Mouse (Mus musculus) lung, embryonic 16.5 days (tissue): ENCODE data around the gene Xpc. TPM values are rescaled to one million over a fixed set of nuclear protein-coding genes. Genes with fewer than 3 reads are reported as not detected.

Experiments used
- ATAC-seq: fragments of 200-750 bp; cut with Nextera tagmentation; 2 replicates; pipeline ENCODE4 v1.8.0; 2017; ENCODE audit warnings: low read depth, mild to moderate bottlenecking, moderate library complexity
- H3K27ac ChIP-seq: fragments of 300-500 bp; sonication (generic); 2 replicates; pipeline ENCODE4 v1.5.1; 2014; ENCODE audit warnings: mild to moderate bottlenecking, control low read depth, low read length
- H3K27me3 ChIP-seq: fragments of 300-500 bp; sonication (generic); 2 replicates; pipeline ENCODE4 v1.6.1; 2014; ENCODE audit warnings: low read depth, low read length, mixed read lengths; ENCODE audit not compliant: control insufficient read depth, insufficient read depth
- H3K36me3 ChIP-seq: fragments of 300-500 bp; sonication (generic); 2 replicates; pipeline ENCODE4 v1.6.1; 2014; ENCODE audit warnings: low read length; ENCODE audit not compliant: control insufficient read depth, insufficient read depth
- H3K4me1 ChIP-seq: fragments of 300-500 bp; sonication (generic); replicated peaks from 2 replicates; pipeline ENCODE4 v1.6.1; 2014; ENCODE audit warnings: low read length, mixed read lengths; ENCODE audit not compliant: control insufficient read depth, insufficient read depth
- H3K4me2 ChIP-seq: fragments of 300-500 bp; sonication (generic); 2 replicates; pipeline ENCODE4 v1.6.1; 2014; ENCODE audit warnings: low read depth, low read length, control low read depth
- H3K4me3 ChIP-seq: fragments of 300-500 bp; sonication (generic); 2 replicates; pipeline ENCODE4 v1.5.1; 2014; ENCODE audit warnings: mild to moderate bottlenecking, low read length, control low read depth
- H3K9ac ChIP-seq: fragments of 300-500 bp; sonication (generic); 2 replicates; pipeline ENCODE4 v1.6.1; 2014; ENCODE audit warnings: low read length, control low read depth
- H3K9me3 ChIP-seq: fragments of 300-500 bp; sonication (generic); 2 replicates; pipeline ENCODE4 v1.6.1; 2016; ENCODE audit warnings: low read length; ENCODE audit not compliant: control insufficient read depth
- WGBS: fragments of 180-500 bp; shearing (Covaris S2); extraction: QIAGEN DNeasy Blood & Tissue Kit; methylation state at CpG from one replicate; pipeline ENCODE4 v1.1.7; 2014; 5-methylcytosine and 5-hydroxymethylcytosine counted together
- polyA plus RNA-seq: library from polyadenylated mRNA; unstranded; fragments of >200 nt; fragmentation: Nextera tagmentation; extraction: Ambion mirVana; gene quantifications from 2 replicates; pipeline ENCODE4 v1.2.1, GENCODE M21; 2015

The Xpc gene
- polyA plus RNA-seq, 1 experiment from 2014 or later: 18.9 TPM

GRCm38 (mm10) chr6:91531276-91531675 lies 15.6 kb upstream of the Xpc start:
- Histone ChIP-seq H3K9me3 (no peaks in the 10 kb centered on the region), H3K4me3 (no peak overlapping the region), H3K4me2 (no peak overlapping the region), H3K4me1 (peaks cover 14% of the 10 kb centered on the region), H3K36me3 (no peaks in the 10 kb centered on the region), H3K27me3 (no peaks in the 10 kb centered on the region), H3K9ac (no peak overlapping the region), H3K27ac (no peak overlapping the region)
- no peak for ATAC-seq
- WGBS: 65% methylated on average over 6 of the region's 6 CpGs

- peaks cover 14% of the 10 kb centered on the region for H3K4me1 ChIP-seq
- 86% methylated on average over 8 of the region's 8 CpGs for WGBS
- no peaks in the 10 kb centered on the region for H3K27me3 ChIP-seq
- no peak overlapping the region for H3K4me2 ChIP-seq
- H3K36me3 ChIP-seq: no peaks in the 10 kb centered on the region
- H3K9me3 ChIP-seq: no peaks in the 10 kb centered on the region
- no peak for ATAC-seq
- H3K27ac ChIP-seq: no peak overlapping the region
- H3K9ac ChIP-seq: no peak overlapping the region
- H3K4me3 ChIP-seq: no peak overlapping the region
Observed at GRCm38 (mm10) chr6:91530673-91531072, 15.0 kb upstream of the Xpc start.

GRCm38 (mm10) chr6:91528265-91528664 lies 12.6 kb upstream of the Xpc start:
- H3K27me3 ChIP-seq: no peaks in the 10 kb centered on the region
- peaks cover 2% of the 10 kb centered on the region; the same call in 1 of the 2 replicates for H3K36me3 ChIP-seq
- peaks cover 8% of the 10 kb centered on the region for H3K4me1 ChIP-seq
- no peak overlapping the region for H3K4me2 ChIP-seq
- 64% methylated on average over 7 of the region's 7 CpGs for WGBS
- ATAC-seq: no peak
- H3K27ac ChIP-seq: no peak overlapping the region
- H3K9me3 ChIP-seq: no peaks in the 10 kb centered on the region
- no peak overlapping the region for H3K9ac ChIP-seq
- no peak overlapping the region for H3K4me3 ChIP-seq

- Histone ChIP-seq H3K27ac (no peak overlapping the region), H3K4me1 (peaks cover 2% of the 10 kb centered on the region), H3K9me3 (no peaks in the 10 kb centered on the region), H3K36me3 (peaks cover 8% of the 10 kb centered on the region; the same call in 1 of the 2 replicates), H3K4me2 (no peak overlapping the region), H3K9ac (no peak overlapping the region), H3K4me3 (no peak overlapping the region), H3K27me3 (no peaks in the 10 kb centered on the region)
- 46% methylated on average over 5 of the region's 5 CpGs for WGBS
- ATAC-seq: peak; percentile 62; the same call in 1 of the 2 replicates
Observed at GRCm38 (mm10) chr6:91527227-91527860, 11.7 kb upstream of the Xpc start.

GRCm38 (mm10) chr6:91525544-91525943 lies 9.9 kb upstream of the Xpc start:
- 83% methylated on average over 4 of the region's 4 CpGs for WGBS
- Histone ChIP-seq H3K36me3 (peaks cover 11% of the 10 kb centered on the region; the same call in 1 of the 2 replicates), H3K27ac (no peak overlapping the region)

GRCm38 (mm10) chr6:91522816-91523215 lies 7.1 kb upstream of the Xpc start:
- WGBS: 90% methylated on average over 5 of the region's 5 CpGs
- no peak overlapping the region for H3K4me3 ChIP-seq
- H3K9ac ChIP-seq: no peak overlapping the region
- H3K4me1 ChIP-seq: no peaks in the 10 kb centered on the region
- H3K27ac ChIP-seq: no peak overlapping the region
- no peak overlapping the region for H3K4me2 ChIP-seq
- H3K27me3 ChIP-seq: no peaks in the 10 kb centered on the region
- ATAC-seq: no peak
- H3K36me3 ChIP-seq: peaks cover 27% of the 10 kb centered on the region
- H3K9me3 ChIP-seq: no peaks in the 10 kb centered on the region

More at GRCm38 (mm10) chr6:91525544-91525943, 9.9 kb upstream of the Xpc start:
- no peak overlapping the region for H3K4me2 ChIP-seq
- H3K4me1 ChIP-seq: no peaks in the 10 kb centered on the region
- H3K27me3 ChIP-seq: no peaks in the 10 kb centered on the region
- ATAC-seq: no peak
- no peaks in the 10 kb centered on the region for H3K9me3 ChIP-seq
- H3K4me3 ChIP-seq: no peak overlapping the region
- H3K9ac ChIP-seq: no peak overlapping the region

- no peak overlapping the region for H3K4me3 ChIP-seq
- no peak overlapping the region for H3K9ac ChIP-seq
- no peak overlapping the region for H3K4me2 ChIP-seq
- WGBS: 84% methylated on average over 7 of the region's 7 CpGs
- no peaks in the 10 kb centered on the region for H3K27me3 ChIP-seq
- H3K9me3 ChIP-seq: no peaks in the 10 kb centered on the region
- H3K27ac ChIP-seq: no peak overlapping the region
- H3K36me3 ChIP-seq: peaks cover 27% of the 10 kb centered on the region
- H3K4me1 ChIP-seq: peaks cover 16% of the 10 kb centered on the region
- ATAC-seq: no peak
Observed at GRCm38 (mm10) chr6:91518454-91519020, 2.8 kb upstream of the Xpc start.

GRCm38 (mm10) chr6:91514737-91515362 lies 838 bp downstream of the Xpc start:
- ATAC-seq: no peak
- no peaks in the 10 kb centered on the region for H3K9me3 ChIP-seq

GRCm38 (mm10) chr6:91514135-91514534 lies 1.6 kb downstream of the Xpc start:
- Histone ChIP-seq H3K27me3 (no peaks in the 10 kb centered on the region), H3K36me3 (peaks cover 9% of the 10 kb centered on the region), H3K9me3 (no peaks in the 10 kb centered on the region), H3K27ac (no peak overlapping the region), H3K4me1 (peaks cover 16% of the 10 kb centered on the region), H3K4me3 (no peak overlapping the region), H3K4me2 (0 out of 2 replicates have a peak overlapping the region, but pooled peaks have one; percentile 81), H3K9ac (peak overlapping the region; percentile 16; the same call in 1 of the 2 replicates)
- ATAC-seq: no peak

More at GRCm38 (mm10) chr6:91514737-91515362, 838 bp downstream of the Xpc start:
- H3K9ac ChIP-seq: peak overlapping the region; percentile 80
- no peaks in the 10 kb centered on the region for H3K27me3 ChIP-seq
- H3K36me3 ChIP-seq: peaks cover 13% of the 10 kb centered on the region
- 21% methylated on average over 10 of the region's 10 CpGs for WGBS
- peak overlapping the region; percentile 28; the same call in 1 of the 2 replicates for H3K27ac ChIP-seq
- peak overlapping the region; percentile 76 for H3K4me3 ChIP-seq
- H3K4me1 ChIP-seq: peaks cover 16% of the 10 kb centered on the region
- H3K4me2 ChIP-seq: peak overlapping the region; percentile 81
